Mouse (Mus musculus) megakaryocyte, embryonic 14.5 days (primary cell): Measurements from ENCODE around the gene Lrp8. TPM values are rescaled to one million over a fixed set of nuclear protein-coding genes. Genes with fewer than 3 reads are reported as not detected.
A peak's percentile ranks its signal among the peaks of the same experiment; 100 is the strongest.

Source experiments
- H3K27me3 ChIP-seq: replicated peaks from 2 replicates; pipeline ENCODE3; 2012; ENCODE audit warnings: inconsistent platforms
- H3K36me3 ChIP-seq: replicated peaks from 2 replicates; pipeline ENCODE3; 2012; ENCODE audit warnings: low read length, inconsistent platforms, mixed read lengths
- H3K4me1 ChIP-seq: 2 replicates; pipeline ENCODE4 v1.6.1; 2012; ENCODE audit warnings: inconsistent platforms
- H3K4me3 ChIP-seq: replicated peaks from 2 replicates; pipeline ENCODE3; 2012; ENCODE audit warnings: moderate library complexity, mild to moderate bottlenecking, inconsistent platforms
- H3K9me3 ChIP-seq: 2 replicates; pipeline ENCODE4 v1.6.1; 2012; ENCODE audit warnings: inconsistent platforms
- FLI1 ChIP-seq: IDR thresholded peaks from 2 replicates; pipeline ENCODE4 v1.6.1; 2012; ENCODE audit warnings: low read length, inconsistent platforms, mixed read lengths
- GATA1 ChIP-seq: IDR thresholded peaks from 3 replicates; pipeline ENCODE4 v1.6.1; 2012; ENCODE audit warnings: mixed read lengths, low read length, inconsistent platforms, borderline replicate concordance
- polyA plus RNA-seq: library from polyadenylated mRNA; stranded (reverse); fragments of >175 nt; gene quantifications from 2 replicates; pipeline ENCODE4 v1.2.3, GENCODE M21; 2012; ENCODE audit warnings: low replicate concordance; ENCODE audit not compliant: insufficient read depth

Lrp8 gene
- polyA plus RNA-seq, 1 experiment: 14.7 TPM

GRCm38 (mm10) chr4:107807796-107808195 is 5.7 kb downstream of the Lrp8 start:
- Histone ChIP-seq H3K27me3 (no peaks in the 10 kb centered on the region), H3K4me1 (peaks cover 96% of the 10 kb centered on the region), H3K9me3 (no peaks in the 10 kb centered on the region), H3K4me3 (peak overlapping the region; percentile 64), H3K36me3 (peaks cover 81% of the 10 kb centered on the region)
- TF ChIP-seq FLI1 (no peak), GATA1 (no peak)

GRCm38 (mm10) chr4:107808655-107809054 is 6.6 kb downstream of the Lrp8 start:
- Histone ChIP-seq H3K9me3 (no peaks in the 10 kb centered on the region), H3K4me3 (no peak overlapping the region), H3K36me3 (peaks cover 86% of the 10 kb centered on the region), H3K27me3 (no peaks in the 10 kb centered on the region), H3K4me1 (peaks cover 96% of the 10 kb centered on the region)
- TF ChIP-seq FLI1 (no peak), GATA1 (no peak)

- Histone ChIP-seq H3K4me1 (peaks cover 97% of the 10 kb centered on the region), H3K4me3 (peak overlapping the region; percentile 53), H3K9me3 (no peaks in the 10 kb centered on the region), H3K27me3 (no peaks in the 10 kb centered on the region), H3K36me3 (peaks cover 92% of the 10 kb centered on the region)
- peak; percentile 29; the same call in 1 of the 3 replicates for TF ChIP-seq GATA1
- no peak for TF ChIP-seq FLI1
These were observed 8.9 kb downstream of the Lrp8 start for GRCm38 (mm10) chr4:107811006-107811405.

- Histone ChIP-seq H3K27me3 (no peaks in the 10 kb centered on the region), H3K4me3 (peak overlapping the region; percentile 14), H3K36me3 (peaks cover 90% of the 10 kb centered on the region), H3K4me1 (peaks cover 97% of the 10 kb centered on the region), H3K9me3 (no peaks in the 10 kb centered on the region)
- TF ChIP-seq GATA1: no peak
- TF ChIP-seq FLI1: no peak
These were observed 9.8 kb downstream of the Lrp8 start for GRCm38 (mm10) chr4:107811716-107812330.

GRCm38 (mm10) chr4:107812336-107812735 is 10.3 kb downstream of the Lrp8 start:
- Histone ChIP-seq H3K4me3 (no peak overlapping the region), H3K9me3 (no peaks in the 10 kb centered on the region), H3K36me3 (peaks cover 90% of the 10 kb centered on the region), H3K4me1 (peaks cover 97% of the 10 kb centered on the region), H3K27me3 (no peaks in the 10 kb centered on the region)
- no peak for TF ChIP-seq FLI1
- TF ChIP-seq GATA1: no peak

GRCm38 (mm10) chr4:107816459-107816858 is 14.4 kb downstream of the Lrp8 start:
- TF ChIP-seq FLI1 (no peak), GATA1 (no peak)
- H3K27me3 ChIP-seq: no peaks in the 10 kb centered on the region
- peaks cover 97% of the 10 kb centered on the region for H3K4me1 ChIP-seq
- H3K36me3 ChIP-seq: peaks cover 91% of the 10 kb centered on the region
- H3K9me3 ChIP-seq: no peaks in the 10 kb centered on the region
- H3K4me3 ChIP-seq: no peak overlapping the region

- Histone ChIP-seq H3K4me1 (peaks cover 95% of the 10 kb centered on the region), H3K27me3 (no peaks in the 10 kb centered on the region), H3K9me3 (no peaks in the 10 kb centered on the region), H3K4me3 (peak overlapping the region; percentile 44), H3K36me3 (peaks cover 93% of the 10 kb centered on the region)
- TF ChIP-seq GATA1 (no peak), FLI1 (no peak)
These were observed 15.4 kb downstream of the Lrp8 start for GRCm38 (mm10) chr4:107817463-107817862.

GRCm38 (mm10) chr4:107819990-107820719 is 18.1 kb downstream of the Lrp8 start:
- Histone ChIP-seq H3K36me3 (peaks cover 95% of the 10 kb centered on the region), H3K4me1 (peaks cover 91% of the 10 kb centered on the region), H3K9me3 (no peaks in the 10 kb centered on the region), H3K27me3 (no peaks in the 10 kb centered on the region), H3K4me3 (no peak overlapping the region)
- no peak for TF ChIP-seq GATA1
- TF ChIP-seq FLI1: no peak

GRCm38 (mm10) chr4:107820856-107821619 is 19.0 kb downstream of the Lrp8 start:
- peak overlapping the region; percentile 53 for H3K4me3 ChIP-seq
- no peaks in the 10 kb centered on the region for H3K9me3 ChIP-seq
- no peaks in the 10 kb centered on the region for H3K27me3 ChIP-seq
- H3K36me3 ChIP-seq: peaks cover 95% of the 10 kb centered on the region
- peaks cover 91% of the 10 kb centered on the region for H3K4me1 ChIP-seq
- no peak for TF ChIP-seq FLI1
- no peak for TF ChIP-seq GATA1

- Histone ChIP-seq H3K4me1 (peaks cover 90% of the 10 kb centered on the region), H3K36me3 (peaks cover 94% of the 10 kb centered on the region), H3K4me3 (no peak overlapping the region), H3K9me3 (no peaks in the 10 kb centered on the region), H3K27me3 (no peaks in the 10 kb centered on the region)
- no peak for TF ChIP-seq GATA1
- no peak for TF ChIP-seq FLI1
These were observed 20.9 kb downstream of the Lrp8 start for GRCm38 (mm10) chr4:107822936-107823411.
